8 mouse cellular contexts compared by ENCODE assay signal in the genomic region with DNA sequence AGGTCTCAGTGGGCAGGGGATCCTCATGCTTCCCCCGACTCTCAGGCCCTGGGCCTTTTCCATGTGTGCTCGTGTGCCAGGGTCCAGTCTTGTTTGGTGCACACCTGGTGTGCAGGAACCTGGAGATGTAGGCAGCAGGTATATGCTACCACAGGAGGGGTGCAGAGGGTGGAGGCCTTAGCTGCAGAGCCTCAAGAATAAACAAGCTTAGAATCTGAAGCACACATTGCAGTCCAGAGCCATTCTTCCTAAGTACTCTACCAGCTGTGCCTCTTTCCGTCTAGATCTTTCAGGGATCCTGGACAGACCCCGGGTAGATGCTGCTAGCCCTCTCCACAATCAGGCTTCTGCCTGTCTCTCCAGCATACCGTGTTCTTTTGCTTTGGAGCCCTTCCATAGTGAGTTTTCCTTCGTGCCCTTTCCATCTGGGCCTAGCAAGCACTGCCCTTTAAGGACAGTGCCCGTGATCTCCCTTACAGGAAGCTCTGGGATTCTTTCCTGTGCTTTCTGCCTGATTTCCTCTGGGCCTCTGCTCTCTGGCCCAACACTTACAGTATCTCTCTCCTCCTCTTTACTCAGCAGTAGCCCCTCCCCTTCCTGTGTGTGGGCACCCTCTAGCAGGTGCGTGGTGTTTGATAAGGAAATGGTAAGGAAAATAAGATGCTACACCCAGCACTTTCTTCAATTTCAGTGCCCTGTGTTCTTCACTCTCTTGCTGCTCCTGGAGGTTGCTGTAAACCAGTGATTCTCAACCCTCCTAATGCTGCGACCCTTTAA. TPM values are rescaled to one million over a fixed set of nuclear protein-coding genes. Genes with fewer than 3 reads are reported as not detected.
DNase-seq lines count a peak whose midpoint lies in the region; ATAC-seq lines count a peak whose summit lies in the region.

No protein-coding gene starts in this region.

- H3K9me3 ChIP-seq in heart, embryonic 12.5 days (replicated peaks), result no peaks in the 10 kb centered on the region

- peaks cover 26% of the 10 kb centered on the region for H3K4me1 ChIP-seq in heart, embryonic 12.5 days (replicated peaks)

- ATAC-seq in heart, embryonic 12.5 days (ENCODE audit: insufficient number of reproducible peaks, low FRiP score), result peak; percentile 60
- ATAC-seq in inflammation-experienced regulatory T-cells, adult 6 months, result peak; percentile 90

- no peak overlapping the region for H3K4me3 ChIP-seq in heart, embryonic 12.5 days

- H3K27ac ChIP-seq in heart, embryonic 12.5 days (ENCODE audit: poor library complexity, severe bottlenecking), result peak overlapping the region; percentile 34; the same call in 1 of the 2 replicates

- H3K36me3 ChIP-seq in heart, embryonic 12.5 days, result peaks cover 81% of the 10 kb centered on the region

- intact Hi-C loops in heart, postnatal 14 days (cut with DNase I), result no loop called here
- intact Hi-C loops in gastrocnemius, postnatal 36 days (cut with DNase I), result loop anchor here (10.0 kb wide), 1 partner anchor 371 kb away; no protein-coding TSS in a partner anchor

- no peak for DNase-seq in heart, postnatal 14 days
- DNase-seq in c-Kit-positive CD71-positive TER-119-positive erythroid progenitor cells, embryonic 14.5 days (ENCODE audit: low spot score), result peak; percentile 92
- peak; percentile 38 to 50 for DNase-seq in spleen, postnatal 14 days (ENCODE audit: low spot score in 2 of 2)
- DNase-seq in left cerebral cortex, adult 11 months (ENCODE audit: low spot score), result no peak
- no peak for DNase-seq in urinary bladder, postnatal 10 days (ENCODE audit: low spot score)
- no peak for DNase-seq in gastrocnemius, postnatal 36 days

- no peak overlapping the region for H3K4me2 ChIP-seq in heart, embryonic 12.5 days

- no peaks in the 10 kb centered on the region for H3K27me3 ChIP-seq in heart, embryonic 12.5 days (replicated peaks)

- WGBS in heart, embryonic 12.5 days, result 67% methylated on average over 9 of the region's 9 CpGs

- H3K9ac ChIP-seq in heart, embryonic 12.5 days, result no peak overlapping the region

RNA-seq across cellular contexts. Expression of gene Fbxl22, which starts 9.1 kb away (rescaled TPM):
- 62.2 and 63.9 TPM in 2 replicates for polyA plus RNA-seq in heart, embryonic 12.5 days (2016; fragmentation: Nextera tagmentation; extraction: Ambion mirVana)
- total RNA-seq in heart, postnatal 14 days (2021), result 10 to 100 TPM; 48.3 to 59.1 TPM
- 1 to 10 TPM; 2.1 to 3.2 (median 3.1) TPM for polyA plus RNA-seq in inflammation-experienced regulatory T-cells, adult 6 months (2017; shearing (Covaris generic))
- total RNA-seq in gastrocnemius, postnatal 36 days (2021), result 1 to 10 TPM; 3.7 to 5.4 TPM

Comparison
In these comparisons a context has a peak if more than half of its experiments do, and no peak if none do; other contexts are left out.
1. DNase-seq: peak in c-Kit-positive CD71-positive TER-119-positive erythroid progenitor cells, embryonic 14.5 days (single experiment) and spleen, postnatal 14 days (2 of 2); none in heart, postnatal 14 days (0 of 2), left cerebral cortex, adult 11 months (single experiment), urinary bladder, postnatal 10 days (single experiment) and gastrocnemius, postnatal 36 days (0 of 2).
2. RNA of gene Fbxl22, which starts 9.1 kb away (total RNA-seq): 48.3 to 59.1 TPM in heart, postnatal 14 days; 3.7 to 5.4 TPM in gastrocnemius, postnatal 36 days; every median in the first group is over 4 times any median in the second.